Mouse (Mus musculus): Measurements from ENCODE around the gene Svs4.
"Not testable (repeated sequence)": the region's sequence is repeated elsewhere in the genome, so short reads cannot be mapped to it uniquely, and the experiment has no call there.

The Svs4 gene

DNA sequence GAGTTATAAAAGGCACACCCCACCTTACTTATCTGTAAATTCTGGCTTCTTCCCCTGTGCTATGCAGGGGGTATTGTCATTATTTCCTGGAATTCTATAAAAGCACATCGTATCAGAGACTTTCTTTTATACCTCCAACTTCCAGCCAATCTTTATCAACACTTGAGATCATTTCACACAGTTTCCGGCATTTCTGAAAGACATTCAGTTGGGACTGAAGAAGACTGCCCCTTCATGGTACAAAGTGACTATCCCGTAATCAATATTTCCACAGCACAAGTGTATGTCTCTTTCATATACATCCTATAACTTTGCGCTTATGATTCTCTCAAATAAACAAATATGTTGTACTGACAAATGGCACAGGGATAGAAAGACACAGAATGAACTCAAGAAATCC lies at the start of gene Svs4:
Svs4 (minus strand) TSS at position 101 of the 400 bp plus-strand sequence.
- no peak for DNase-seq (ENCODE audit: low read depth, low spot score)

DNA sequence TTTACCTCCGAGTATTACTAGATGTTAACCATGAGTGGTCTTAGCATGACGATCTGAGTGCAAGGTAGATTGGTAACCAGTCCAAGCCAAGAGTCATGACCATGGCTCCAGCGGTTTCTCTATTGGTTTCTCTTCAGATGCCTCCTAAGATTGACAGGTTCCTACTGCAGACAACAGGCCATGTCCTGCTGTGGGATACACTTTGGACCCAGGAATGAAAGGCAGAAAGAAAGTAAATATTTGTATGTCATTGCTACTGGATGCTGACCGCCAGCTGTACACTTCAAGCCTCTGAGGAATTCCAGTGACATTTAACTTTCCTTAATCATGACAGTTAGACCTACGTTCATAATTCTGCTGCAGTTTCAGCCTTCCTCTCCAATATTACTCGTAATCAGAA lies 42.7 kb upstream of the Svs4 start:
- no peak for DNase-seq (ENCODE audit: low read depth, low spot score)

DNA sequence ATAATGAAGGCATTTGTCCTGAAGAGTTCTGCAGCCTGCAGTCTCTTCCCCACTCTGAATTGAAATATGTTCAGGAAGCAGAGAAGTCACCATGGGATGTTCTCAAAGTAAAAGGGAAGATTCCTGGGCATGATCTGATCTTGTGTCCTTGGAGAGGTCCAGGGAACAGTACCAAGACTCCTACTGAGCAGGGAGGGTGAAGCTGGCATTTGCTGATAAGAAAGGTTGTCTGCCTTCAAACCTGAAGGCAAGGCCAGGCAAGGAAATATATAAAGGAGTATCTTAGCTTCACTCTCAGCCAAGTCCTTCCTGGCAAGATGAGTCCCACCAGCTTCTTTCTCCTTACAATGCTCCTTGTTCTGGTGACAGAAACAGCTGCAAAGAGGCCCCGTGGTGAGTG lies 38.2 kb upstream of the Svs4 start, which contains the start of gene Svs6:
Svs6 (plus strand) TSS at position 301 of the 400 bp plus-strand sequence.
- not testable (repeated sequence) for DNase-seq (ENCODE audit: low read depth, low spot score)

GRCm38 (mm10) chr2:164315460-164315859 lies 37.2 kb upstream of the Svs4 start:
- DNase-seq (ENCODE audit: low read depth, low spot score), result not testable (repeated sequence)

DNA sequence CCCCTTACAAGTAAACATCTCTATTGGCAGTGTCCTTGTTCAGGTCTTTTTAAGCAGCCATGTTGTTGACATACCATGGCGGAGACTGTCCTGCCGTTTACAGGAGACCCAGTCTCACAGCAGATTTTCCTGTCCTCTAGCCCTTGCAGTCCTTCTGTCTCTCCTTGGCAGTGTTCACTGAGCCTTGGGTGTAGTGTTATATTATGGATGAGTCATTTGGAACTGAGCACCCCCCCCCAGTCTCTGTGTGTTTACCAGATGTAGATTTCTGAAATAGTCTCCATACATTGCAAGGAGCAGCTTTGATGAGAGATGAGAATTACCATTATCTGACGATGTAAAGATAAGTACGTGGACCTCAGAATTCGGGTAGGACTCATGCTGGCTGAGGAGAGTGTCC lies 34.3 kb upstream of the Svs4 start:
- no peak for DNase-seq (ENCODE audit: low read depth, low spot score)

GRCm38 (mm10) chr2:164288968-164289367 lies 10.7 kb upstream of the Svs4 start, which contains the start of gene Svs3a:
Gene Svs3a, plus strand, starts transcription at chr2:164289268.
- DNase-seq (ENCODE audit: low read depth, low spot score), result not testable (repeated sequence)

DNA sequence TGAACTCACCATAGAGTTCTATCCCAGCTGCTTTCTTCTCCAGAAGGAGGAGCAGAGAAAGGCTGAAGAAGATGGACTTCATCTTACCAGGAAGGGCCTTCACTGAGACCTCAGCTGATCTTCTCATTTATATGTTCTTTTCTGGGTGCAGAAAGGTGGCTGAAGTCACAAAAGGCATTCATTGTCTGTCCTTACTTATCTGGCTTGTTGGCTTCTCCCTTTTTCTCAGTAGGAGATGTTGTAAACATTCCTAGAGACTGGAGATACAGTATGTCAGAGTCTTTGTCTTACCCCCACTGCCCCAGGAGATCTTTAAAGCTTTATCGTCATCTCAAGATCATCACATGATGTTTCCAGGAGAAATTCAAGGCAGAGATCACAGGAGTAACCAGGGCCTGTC lies 21.7 kb downstream of the Svs4 start, which contains the start of gene Svs3b:
Svs3b (minus strand) TSS at position 101 of the 400 bp plus-strand sequence.
- not testable (repeated sequence) for DNase-seq (ENCODE audit: low read depth, low spot score)

DNA sequence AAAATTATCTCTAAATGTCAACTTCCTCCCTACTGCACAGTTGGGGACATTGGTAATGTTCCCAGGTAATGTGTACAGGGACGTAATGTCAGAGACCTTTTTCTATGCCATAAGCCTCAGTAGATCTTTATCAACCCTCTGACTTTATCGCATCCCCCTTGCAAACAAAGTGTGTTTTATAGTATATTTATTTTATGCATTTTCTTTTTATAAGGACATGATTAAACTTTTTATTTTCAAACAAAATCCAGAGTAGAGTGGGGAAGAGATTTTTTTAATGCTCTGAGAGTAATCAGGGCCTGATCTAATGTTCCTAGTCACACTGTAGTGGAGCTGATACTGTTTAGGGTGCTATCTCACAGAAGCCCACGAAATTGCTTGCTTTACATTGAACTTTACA lies 39.9 kb downstream of the Svs4 start, which contains the start of gene Svs2:
Svs2 (minus strand) TSS at position 101 of the 400 bp plus-strand sequence.
- no peak for DNase-seq (ENCODE audit: low read depth, low spot score)

DNA sequence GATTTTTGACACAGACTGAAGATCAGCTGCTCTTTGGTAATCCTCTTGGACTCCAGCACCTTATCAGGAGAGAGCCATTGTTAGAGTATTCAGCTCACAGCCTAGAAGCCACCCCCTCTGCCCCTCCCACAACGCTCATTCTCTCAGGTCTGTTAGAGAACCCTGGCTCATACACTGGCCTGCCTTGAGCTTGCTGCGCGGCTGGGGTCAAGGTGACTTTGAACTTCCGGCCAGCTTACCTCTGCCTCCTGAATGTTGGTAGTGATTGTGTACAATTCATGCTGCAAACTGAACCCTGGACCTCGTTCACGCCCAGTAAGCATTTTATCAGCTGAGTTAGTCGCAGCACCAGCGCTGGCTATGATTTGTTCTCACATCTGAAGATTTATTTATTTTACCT lies 45.6 kb downstream of the Svs4 start:
- DNase-seq (ENCODE audit: low read depth, low spot score), result no peak

GRCm38 (mm10) chr2:164228361-164229070 lies 49.7 kb downstream of the Svs4 start:
- no peak for DNase-seq (ENCODE audit: low read depth, low spot score)
